Mouse (Mus musculus) testis, adult 2 months (tissue): ENCODE measurements at regions not wholly inside any gene's neighbourhood (a gene's known extent, or its start where the extent isn't known, plus 50 kb on each side); places are given as distances from the start of the nearest gene placed in this dataset.

Experiments
- H3K27ac ChIP-seq: fragments of 200-500 bp; 2 replicates; pipeline ENCODE4 v1.5.1; 2012; ENCODE audit warnings: low read depth, low read length; ENCODE audit not compliant: control insufficient read depth, insufficient read depth
- H3K27me3 ChIP-seq: fragments of 200-500 bp; 2 replicates; pipeline ENCODE4 v1.6.1; 2012; ENCODE audit warnings: mild to moderate bottlenecking, low read length, moderate library complexity; ENCODE audit not compliant: control insufficient read depth, insufficient read depth
- H3K36me3 ChIP-seq: fragments of 200-500 bp; 2 replicates; pipeline ENCODE4 v1.6.1; 2012; ENCODE audit warnings: mild to moderate bottlenecking, low read length; ENCODE audit not compliant: control insufficient read depth, insufficient read depth
- H3K4me1 ChIP-seq: fragments of 200-500 bp; 2 replicates; pipeline ENCODE4 v1.6.1; 2012; ENCODE audit warnings: low read length; ENCODE audit not compliant: control insufficient read depth, insufficient read depth
- H3K4me3 ChIP-seq: fragments of 200-500 bp; 2 replicates; pipeline ENCODE4 v1.5.1; 2012; ENCODE audit warnings: low read depth, mild to moderate bottlenecking, low read length, moderate library complexity, mixed read lengths; ENCODE audit not compliant: control insufficient read depth
- CTCF ChIP-seq: fragments of 200-500 bp; IDR thresholded peaks from 2 replicates; pipeline ENCODE4 v1.5.1; 2012; ENCODE audit warnings: low read depth, mild to moderate bottlenecking, inconsistent platforms, low read length, moderate library complexity; ENCODE audit not compliant: control insufficient read depth, insufficient read depth, insufficient replicate concordance
- POLR2A ChIP-seq: fragments of 200-500 bp; IDR thresholded peaks from 2 replicates; pipeline ENCODE4 v1.6.1; 2012; ENCODE audit warnings: low read depth, mild to moderate bottlenecking, inconsistent platforms, low read length, moderate library complexity; ENCODE audit not compliant: control insufficient read depth

GRCm38 (mm10) chr11:6988884-6989824, 74.1 kb upstream of the Adcy1 start:
- Histone ChIP-seq H3K27me3 (no peaks in the 10 kb centered on the region), H3K27ac (no peak overlapping the region), H3K36me3 (no peaks in the 10 kb centered on the region), H3K4me3 (no peak overlapping the region), H3K4me1 (no peaks in the 10 kb centered on the region)
- TF ChIP-seq CTCF: no peak
- no peak for TF ChIP-seq POLR2A

- TF ChIP-seq CTCF (no peak), POLR2A (no peak)
- no peaks in the 10 kb centered on the region for H3K4me1 ChIP-seq
- no peaks in the 10 kb centered on the region for H3K36me3 ChIP-seq
Observed at GRCm38 (mm10) chr11:6987995-6988394, 75.3 kb upstream of the Adcy1 start.

GRCm38 (mm10) chr11:6987105-6987504, 76.2 kb upstream of the Adcy1 start:
- no peak for TF ChIP-seq CTCF
- no peak for TF ChIP-seq POLR2A
- no peaks in the 10 kb centered on the region for H3K27me3 ChIP-seq
- no peak overlapping the region for H3K4me3 ChIP-seq

More at GRCm38 (mm10) chr11:6987995-6988394, 75.3 kb upstream of the Adcy1 start:
- Histone ChIP-seq H3K27ac (no peak overlapping the region), H3K4me3 (no peak overlapping the region), H3K27me3 (no peaks in the 10 kb centered on the region)

GRCm38 (mm10) chr11:6982076-6982475, 81.2 kb upstream of the Adcy1 start:
- H3K4me1 ChIP-seq: no peaks in the 10 kb centered on the region
- no peaks in the 10 kb centered on the region for H3K27me3 ChIP-seq
- H3K4me3 ChIP-seq: no peak overlapping the region
- H3K27ac ChIP-seq: no peak overlapping the region
- TF ChIP-seq CTCF: no peak
- TF ChIP-seq POLR2A: no peak
- no peaks in the 10 kb centered on the region for H3K36me3 ChIP-seq

More at GRCm38 (mm10) chr11:6987105-6987504, 76.2 kb upstream of the Adcy1 start:
- no peak overlapping the region for H3K27ac ChIP-seq
- no peaks in the 10 kb centered on the region for H3K36me3 ChIP-seq
- no peaks in the 10 kb centered on the region for H3K4me1 ChIP-seq

- Histone ChIP-seq H3K4me3 (no peak overlapping the region), H3K27me3 (no peaks in the 10 kb centered on the region), H3K27ac (no peak overlapping the region), H3K36me3 (no peaks in the 10 kb centered on the region), H3K4me1 (no peaks in the 10 kb centered on the region)
- TF ChIP-seq CTCF (no peak), POLR2A (no peak)
Observed at GRCm38 (mm10) chr11:6979656-6980055, 83.6 kb upstream of the Adcy1 start.

DNA sequence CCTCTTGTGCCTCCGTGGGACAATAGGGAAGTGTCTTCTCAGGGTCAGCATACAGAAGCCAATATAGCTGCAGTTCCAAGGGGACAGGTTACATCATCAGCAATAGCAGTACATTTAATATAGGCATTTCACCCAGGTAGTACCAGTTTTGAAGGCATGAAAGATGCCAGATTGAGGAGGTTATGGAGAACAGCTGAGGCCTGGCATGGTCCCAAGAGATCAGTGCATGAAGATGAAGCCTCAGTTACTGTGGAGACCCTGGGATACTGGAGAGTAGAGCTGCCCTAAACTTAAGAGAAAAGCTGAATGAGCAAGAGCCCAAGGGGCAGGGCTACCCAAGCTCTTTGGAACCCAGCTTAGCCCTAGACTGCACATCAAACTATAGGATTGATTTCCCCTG, 94.1 kb upstream of the Adcy1 start:
- H3K4me3 ChIP-seq: no peak overlapping the region
- TF ChIP-seq CTCF (no peak), POLR2A (no peak)
- no peaks in the 10 kb centered on the region for H3K4me1 ChIP-seq

DNA sequence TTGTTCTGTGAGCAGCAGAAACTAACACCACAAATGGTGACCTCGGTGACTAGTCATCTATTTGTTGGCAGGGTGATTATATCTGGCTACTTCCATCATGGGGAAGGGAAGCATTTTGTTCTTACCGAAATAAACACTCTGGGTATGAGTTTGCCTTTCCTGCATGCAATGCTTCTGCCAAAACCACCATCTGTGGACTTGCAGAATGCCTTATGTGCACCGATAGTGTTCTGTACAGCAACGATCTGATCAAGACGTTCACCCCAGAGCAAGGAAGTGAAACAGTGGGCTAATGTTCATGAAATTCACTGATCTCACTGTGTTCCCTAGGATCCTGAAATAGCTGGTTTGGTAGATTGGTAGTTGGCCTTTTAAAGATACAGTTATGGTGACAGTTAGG, 96.3 kb upstream of the Adcy1 start:
- H3K4me1 ChIP-seq: no peaks in the 10 kb centered on the region
- H3K4me3 ChIP-seq: no peak overlapping the region
- TF ChIP-seq POLR2A (no peak), CTCF (no peak)
- no peaks in the 10 kb centered on the region for H3K36me3 ChIP-seq
- H3K27me3 ChIP-seq: no peaks in the 10 kb centered on the region
- no peak overlapping the region for H3K27ac ChIP-seq

More for the DNA sequence above, 94.1 kb upstream of the Adcy1 start:
- Histone ChIP-seq H3K36me3 (no peaks in the 10 kb centered on the region), H3K27ac (no peak overlapping the region), H3K27me3 (no peaks in the 10 kb centered on the region)

DNA sequence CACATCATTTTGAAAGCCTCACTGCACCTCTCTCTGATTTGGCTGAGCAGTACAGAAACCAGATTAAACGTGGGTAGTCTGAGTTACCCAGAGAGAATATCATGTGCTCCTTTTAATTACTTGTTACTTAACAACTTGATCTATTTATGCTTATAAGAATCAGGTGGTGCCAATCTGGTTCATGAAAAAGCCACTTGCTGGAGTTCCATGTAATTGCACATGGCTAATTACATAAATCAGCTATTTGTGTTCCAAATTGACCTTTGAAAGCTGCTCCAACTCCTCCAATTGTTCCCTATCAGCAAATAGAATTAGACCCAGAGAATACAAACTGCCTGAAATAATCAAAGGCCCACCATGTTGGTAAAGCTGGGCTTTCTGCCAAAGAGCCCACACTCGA, 98.8 kb upstream of the Adcy1 start:
- Histone ChIP-seq H3K27me3 (no peaks in the 10 kb centered on the region), H3K36me3 (no peaks in the 10 kb centered on the region), H3K4me3 (no peak overlapping the region), H3K4me1 (no peaks in the 10 kb centered on the region), H3K27ac (no peak overlapping the region)
- TF ChIP-seq POLR2A: no peak
- no peak for TF ChIP-seq CTCF
